Mouse (Mus musculus): ENCODE results near the gene Rasal1.

- TF ChIP-seq CTCF (IDR thresholded peaks at IDR 0.05; ENCODE audit: insufficient read depth, low read depth, low read length) (no peak), POLR2A (IDR thresholded peaks at IDR 0.05; ENCODE audit: insufficient read depth, low read depth, low read length) (no peak)
These were observed 2.6 kb downstream of the Rasal1 start for GRCm38 (mm10) chr5:120651230-120651629.

All from olfactory bulb, adult 2 months (tissue).